Mouse (Mus musculus) limb, embryonic 10.5 days (tissue): ENCODE data around the gene Asb7. TPM values are rescaled to one million over a fixed set of nuclear protein-coding genes. Genes with fewer than 3 reads are reported as not detected.

Experiments used
- DNase-seq: peaks from one replicate; pipeline ENCODE4 v3.0.0-alpha.2; 2017; ENCODE audit warnings: low spot score
- H3K27ac ChIP-seq: fragments of 300-500 bp; sonication (generic); 2 replicates; pipeline ENCODE4 v1.5.1; 2016; ENCODE audit warnings: mild to moderate bottlenecking
- H3K27me3 ChIP-seq: fragments of 300-500 bp; sonication (generic); 2 replicates; pipeline ENCODE4 v1.6.1; 2016; ENCODE audit warnings: low read depth, mild to moderate bottlenecking; ENCODE audit not compliant: poor library complexity, severe bottlenecking
- H3K36me3 ChIP-seq: fragments of 300-500 bp; sonication (generic); 2 replicates; pipeline ENCODE4 v1.6.1; 2016; ENCODE audit warnings: mild to moderate bottlenecking, moderate library complexity
- H3K4me1 ChIP-seq: fragments of 300-500 bp; sonication (generic); 2 replicates; pipeline ENCODE4 v1.6.1; 2016
- H3K4me3 ChIP-seq: fragments of 300-500 bp; sonication (generic); 2 replicates; pipeline ENCODE4 v1.5.1; 2016; ENCODE audit warnings: mild to moderate bottlenecking, moderate library complexity
- H3K9me3 ChIP-seq: fragments of 300-500 bp; sonication (generic); replicated peaks from 2 replicates; pipeline ENCODE4 v1.6.1; 2016; ENCODE audit warnings: mild to moderate bottlenecking
- WGBS: fragments of 180-500 bp; shearing (Covaris S2); methylation state at CpG from one replicate; pipeline ENCODE4 v1.1.7; 2016; 5-methylcytosine and 5-hydroxymethylcytosine counted together
- polyA plus RNA-seq: library from polyadenylated mRNA; unstranded; fragments of >200 nt; fragmentation: Nextera tagmentation; extraction: Ambion mirVana; gene quantifications from 2 replicates; pipeline ENCODE4 v1.2.1, GENCODE M21; 2016

Asb7 gene
- polyA plus RNA-seq: 15.9 and 20.3 TPM in 2 replicates

- Histone ChIP-seq H3K4me1 (peaks cover 13% of the 10 kb centered on the region), H3K27me3 (no peaks in the 10 kb centered on the region), H3K36me3 (peaks cover 17% of the 10 kb centered on the region), H3K4me3 (peak within 1 kb of the TSS; percentile 89), H3K9me3 (no peaks in the 10 kb centered on the region), H3K27ac (peak within 1 kb of the TSS; percentile 90)
- no peak for DNase-seq
- WGBS: 2% methylated on average over 18 of the region's 18 CpGs
These were observed at the start of gene Asb7 for GRCm38 (mm10) chr7:66689294-66689619. Asb7 (minus strand) TSS chr7:66689596.

GRCm38 (mm10) chr7:66737418-66737817 lies 48.0 kb upstream of the Asb7 start:
- H3K4me1 ChIP-seq: peaks cover 4% of the 10 kb centered on the region
- no peak overlapping the region for H3K4me3 ChIP-seq
- 98% methylated on average over 4 of the region's 4 CpGs for WGBS
- no peak overlapping the region for H3K27ac ChIP-seq
- DNase-seq: no peak
- no peaks in the 10 kb centered on the region for H3K27me3 ChIP-seq
- no peaks in the 10 kb centered on the region for H3K9me3 ChIP-seq
- no peaks in the 10 kb centered on the region for H3K36me3 ChIP-seq

- WGBS: 88% methylated on average over 6 of the region's 6 CpGs
- H3K4me1 ChIP-seq: no peaks in the 10 kb centered on the region
- no peaks in the 10 kb centered on the region for H3K27me3 ChIP-seq
- no peaks in the 10 kb centered on the region for H3K9me3 ChIP-seq
- H3K4me3 ChIP-seq: no peak overlapping the region
- DNase-seq: no peak
- H3K27ac ChIP-seq: no peak overlapping the region
- H3K36me3 ChIP-seq: no peaks in the 10 kb centered on the region
These were observed 45.6 kb upstream of the Asb7 start for GRCm38 (mm10) chr7:66734993-66735392.

- no peak for DNase-seq
- no peak overlapping the region for H3K27ac ChIP-seq
- H3K36me3 ChIP-seq: no peaks in the 10 kb centered on the region
- H3K9me3 ChIP-seq: no peaks in the 10 kb centered on the region
- no peaks in the 10 kb centered on the region for H3K27me3 ChIP-seq
- WGBS: 95% methylated on average over 4 of the region's 4 CpGs
- H3K4me1 ChIP-seq: no peaks in the 10 kb centered on the region
- no peak overlapping the region for H3K4me3 ChIP-seq
These were observed 45.1 kb upstream of the Asb7 start for GRCm38 (mm10) chr7:66734466-66734865.

- no peak for DNase-seq
- no peaks in the 10 kb centered on the region for H3K27me3 ChIP-seq
- WGBS: 96% methylated on average over 11 of the region's 11 CpGs
- no peak overlapping the region for H3K4me3 ChIP-seq
- H3K4me1 ChIP-seq: no peaks in the 10 kb centered on the region
- no peaks in the 10 kb centered on the region for H3K9me3 ChIP-seq
- H3K36me3 ChIP-seq: no peaks in the 10 kb centered on the region
- H3K27ac ChIP-seq: no peak overlapping the region
These were observed 44.5 kb upstream of the Asb7 start for GRCm38 (mm10) chr7:66733882-66734281.

- H3K36me3 ChIP-seq: no peaks in the 10 kb centered on the region
- DNase-seq: no peak
- H3K9me3 ChIP-seq: no peaks in the 10 kb centered on the region
- no peaks in the 10 kb centered on the region for H3K27me3 ChIP-seq
- 96% methylated on average over 17 of the region's 17 CpGs for WGBS
- H3K27ac ChIP-seq: no peak overlapping the region
- no peaks in the 10 kb centered on the region for H3K4me1 ChIP-seq
- H3K4me3 ChIP-seq: no peak overlapping the region
These were observed 44.0 kb upstream of the Asb7 start for GRCm38 (mm10) chr7:66733431-66733830.

GRCm38 (mm10) chr7:66729232-66729631 lies 39.8 kb upstream of the Asb7 start:
- H3K27ac ChIP-seq: no peak overlapping the region
- no peaks in the 10 kb centered on the region for H3K4me1 ChIP-seq
- no peak for DNase-seq
- no peaks in the 10 kb centered on the region for H3K36me3 ChIP-seq
- no peak overlapping the region for H3K4me3 ChIP-seq
- H3K9me3 ChIP-seq: no peaks in the 10 kb centered on the region
- 78% methylated on average over 2 of the region's 2 CpGs for WGBS
- no peaks in the 10 kb centered on the region for H3K27me3 ChIP-seq

- Histone ChIP-seq H3K27ac (no peak overlapping the region), H3K9me3 (no peaks in the 10 kb centered on the region), H3K27me3 (no peaks in the 10 kb centered on the region), H3K4me3 (no peak overlapping the region), H3K36me3 (0 out of 2 replicates have a peak, but pooled peaks cover 3% of the 10 kb centered on the region), H3K4me1 (no peaks in the 10 kb centered on the region)
- no peak for DNase-seq
- 93% methylated on average over 6 of the region's 6 CpGs for WGBS
These were observed 38.7 kb upstream of the Asb7 start for GRCm38 (mm10) chr7:66728072-66728471.

GRCm38 (mm10) chr7:66724954-66725353 lies 35.6 kb upstream of the Asb7 start:
- H3K36me3 ChIP-seq: 0 out of 2 replicates have a peak, but pooled peaks cover 13% of the 10 kb centered on the region
- H3K27me3 ChIP-seq: no peaks in the 10 kb centered on the region
- no peak for DNase-seq
- no peak overlapping the region for H3K27ac ChIP-seq
- no peaks in the 10 kb centered on the region for H3K4me1 ChIP-seq
- no peaks in the 10 kb centered on the region for H3K9me3 ChIP-seq
- WGBS: 92% methylated on average over 6 of the region's 6 CpGs
- no peak overlapping the region for H3K4me3 ChIP-seq

- Histone ChIP-seq H3K27me3 (no peaks in the 10 kb centered on the region), H3K9me3 (no peaks in the 10 kb centered on the region), H3K4me3 (no peak overlapping the region), H3K36me3 (0 out of 2 replicates have a peak, but pooled peaks cover 13% of the 10 kb centered on the region), H3K4me1 (no peaks in the 10 kb centered on the region), H3K27ac (no peak overlapping the region)
- 87% methylated on average over 4 of the region's 4 CpGs for WGBS
- DNase-seq: no peak
These were observed 35.1 kb upstream of the Asb7 start for GRCm38 (mm10) chr7:66724514-66724913.

- Histone ChIP-seq H3K27ac (no peak overlapping the region), H3K4me1 (no peaks in the 10 kb centered on the region), H3K4me3 (no peak overlapping the region), H3K9me3 (no peaks in the 10 kb centered on the region), H3K27me3 (no peaks in the 10 kb centered on the region), H3K36me3 (peaks cover 78% of the 10 kb centered on the region)
- 72% methylated on average over 2 of the region's 2 CpGs for WGBS
- DNase-seq: no peak
These were observed 21.8 kb upstream of the Asb7 start for GRCm38 (mm10) chr7:66711166-66711565.

GRCm38 (mm10) chr7:66704631-66705030 lies 15.2 kb upstream of the Asb7 start:
- Histone ChIP-seq H3K27ac (no peak overlapping the region), H3K9me3 (no peaks in the 10 kb centered on the region), H3K4me1 (no peaks in the 10 kb centered on the region), H3K4me3 (no peak overlapping the region), H3K27me3 (no peaks in the 10 kb centered on the region), H3K36me3 (peaks cover 54% of the 10 kb centered on the region)
- DNase-seq: no peak
- WGBS: 95% methylated on average over 3 of the region's 3 CpGs

- Histone ChIP-seq H3K4me3 (no peak overlapping the region), H3K4me1 (no peaks in the 10 kb centered on the region), H3K36me3 (peaks cover 52% of the 10 kb centered on the region), H3K9me3 (no peaks in the 10 kb centered on the region), H3K27me3 (no peaks in the 10 kb centered on the region), H3K27ac (no peak overlapping the region)
- DNase-seq: no peak
- 95% methylated on average over 7 of the region's 7 CpGs for WGBS
These were observed 13.3 kb upstream of the Asb7 start for GRCm38 (mm10) chr7:66702721-66703120.

GRCm38 (mm10) chr7:66694467-66694866 lies 5.1 kb upstream of the Asb7 start:
- WGBS: 86% methylated on average over 7 of the region's 7 CpGs
- DNase-seq: no peak
- H3K4me1 ChIP-seq: peaks cover 4% of the 10 kb centered on the region

More at GRCm38 (mm10) chr7:66694467-66694866, 5.1 kb upstream of the Asb7 start:
- H3K36me3 ChIP-seq: peaks cover 20% of the 10 kb centered on the region
- no peak overlapping the region for H3K4me3 ChIP-seq
- no peak overlapping the region for H3K27ac ChIP-seq
- H3K27me3 ChIP-seq: no peaks in the 10 kb centered on the region
- no peaks in the 10 kb centered on the region for H3K9me3 ChIP-seq
